Mouse (Mus musculus) mature B cell (primary cell): ENCODE measurements around the gene Apmap.

ENCODE experiments used
- in situ Hi-C: fragments of 300-500 bp; cut with MboI; formaldehyde crosslinking; loops from 2 replicates; pipeline ENCODE4 v1.14.3; 2019

The Apmap gene

GRCm38 (mm10) chr2:150608087-150608799 lies at the start of gene Apmap:
Gene Apmap, minus strand, starts transcription at chr2:150608567.
- in situ Hi-C loops = loop anchor here (5.0 kb wide), 1 partner anchor 139 kb away; the partner anchor contains the start of gene Entpd6

DNA sequence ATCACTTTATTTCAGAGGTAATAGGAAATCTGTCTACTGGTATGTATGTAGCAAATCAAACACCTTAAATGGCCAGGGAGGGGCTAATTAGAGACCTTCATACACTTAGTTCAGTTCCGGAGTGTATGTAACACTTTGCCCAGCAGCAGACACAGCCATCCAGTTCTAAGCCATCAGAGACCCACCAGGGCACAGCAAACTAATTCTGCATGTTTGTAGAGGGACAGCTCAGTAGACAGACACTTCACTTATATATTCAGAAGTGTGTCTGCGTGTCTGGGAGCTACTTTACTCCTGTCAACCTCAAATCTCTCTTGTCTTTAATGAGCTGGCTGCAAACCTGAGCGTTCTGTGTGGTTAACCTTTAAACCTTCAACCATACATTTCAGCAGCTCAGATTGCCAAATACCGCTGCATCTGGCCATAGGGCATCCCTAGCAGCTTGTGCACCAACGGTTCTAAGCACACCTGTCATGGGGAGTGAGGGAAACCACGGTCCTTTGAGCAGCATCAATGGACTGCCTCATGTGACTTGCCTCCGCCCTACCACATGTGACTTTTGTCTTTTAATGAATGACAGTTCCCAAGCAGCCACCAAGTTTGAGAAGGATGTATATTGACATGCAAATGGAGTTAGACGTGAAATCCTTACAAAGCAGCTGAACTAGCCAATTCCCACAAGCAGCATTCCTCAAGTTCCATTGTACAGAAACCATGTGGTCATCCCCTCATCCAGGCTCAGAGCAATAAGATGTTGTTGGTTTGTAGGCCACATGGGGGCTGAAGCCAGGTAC lies 48.8 kb upstream of the Apmap start:
- in situ Hi-C loops = no loop called here

- in situ Hi-C loops = no loop called here
These were observed 47.7 kb upstream of the Apmap start for GRCm38 (mm10) chr2:150656112-150656511.

DNA sequence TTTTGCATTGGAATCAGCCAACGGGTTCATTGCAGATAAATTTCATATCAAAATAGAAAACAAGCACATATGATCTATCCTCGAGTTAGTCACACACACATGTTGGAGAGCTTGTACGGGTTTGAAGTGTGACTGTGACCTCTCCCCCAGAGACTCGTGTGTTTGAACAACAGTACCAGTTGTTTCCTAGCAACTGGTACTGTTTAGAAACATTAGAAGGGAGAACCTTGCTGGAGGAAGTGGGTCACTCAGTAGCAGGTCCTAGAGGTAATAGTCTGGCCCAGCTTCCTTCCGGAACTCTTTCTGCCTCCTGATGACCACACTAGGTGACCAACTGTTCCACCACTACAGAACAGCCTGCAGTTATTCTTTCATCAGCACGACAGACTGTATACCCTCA lies 46.9 kb upstream of the Apmap start:
- in situ Hi-C loops = no loop called here

DNA sequence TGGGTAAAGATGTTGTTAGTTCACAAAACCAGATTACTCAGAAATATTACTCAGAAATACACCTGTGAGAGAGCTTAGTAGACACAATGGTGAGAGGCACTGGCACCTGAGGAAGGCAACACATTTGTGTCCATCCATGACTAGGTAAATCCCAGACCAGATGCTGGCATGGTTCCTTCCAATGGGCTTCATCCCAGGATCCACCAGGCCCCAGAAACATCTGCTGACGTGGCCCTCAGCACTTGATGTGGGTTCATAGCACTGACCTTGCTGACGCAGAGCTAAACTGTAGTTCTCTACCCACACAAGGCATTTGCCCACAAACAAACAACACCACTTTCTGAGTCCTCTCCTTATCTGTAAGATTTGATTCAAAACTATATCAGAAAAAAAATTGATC lies 46.4 kb upstream of the Apmap start:
- in situ Hi-C loops = no loop called here

DNA sequence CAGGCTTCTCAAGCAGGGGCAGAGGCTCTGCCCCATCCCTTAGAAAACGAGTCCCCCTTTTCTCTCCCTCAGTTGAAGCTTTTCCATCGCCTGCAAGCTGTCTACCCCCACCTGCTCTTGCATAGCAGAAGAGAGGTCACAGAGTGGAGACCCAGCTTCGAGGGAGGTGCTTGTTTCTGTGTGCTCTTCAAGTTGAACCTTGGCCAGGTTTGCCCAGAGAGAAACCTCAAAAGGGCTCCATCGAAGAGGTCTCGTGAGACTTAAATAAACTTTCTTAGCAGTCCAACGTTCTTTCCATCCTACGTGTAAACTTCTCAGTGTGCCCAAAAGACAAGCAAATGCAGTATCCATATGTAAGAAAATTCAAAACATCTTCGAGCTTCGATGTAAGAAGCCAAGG lies 43.0 kb upstream of the Apmap start:
- in situ Hi-C loops = no loop called here

DNA sequence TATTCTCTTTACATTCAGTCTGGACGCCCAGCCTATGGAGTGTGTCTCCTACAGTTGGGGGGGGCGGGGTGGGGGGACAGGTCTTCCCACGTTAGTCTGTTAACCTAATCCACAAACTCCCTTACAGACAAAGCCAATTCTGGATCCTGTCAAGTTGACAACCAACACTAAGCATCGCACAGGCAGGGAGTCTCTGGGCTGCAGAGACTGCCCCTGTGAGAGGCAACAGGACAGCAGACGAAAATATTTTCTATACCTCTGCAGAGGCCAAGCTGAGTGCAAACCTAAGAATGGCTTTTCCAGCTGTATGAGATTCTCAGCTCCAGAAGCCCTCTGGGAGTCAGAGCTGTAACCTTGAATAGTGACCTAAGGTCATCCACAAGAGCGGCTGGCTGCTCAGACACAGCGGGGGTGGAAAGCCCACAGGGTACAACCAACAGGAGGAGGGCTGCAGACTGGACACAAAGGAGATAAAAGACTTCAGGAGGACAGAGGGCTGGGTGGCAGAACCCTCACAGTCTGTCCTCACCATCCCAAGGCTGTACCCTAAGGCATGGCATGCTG lies 42.2 kb upstream of the Apmap start:
- in situ Hi-C loops = no loop called here

- in situ Hi-C loops = no loop called here
These were observed 40.0 kb upstream of the Apmap start for GRCm38 (mm10) chr2:150648300-150648895.

GRCm38 (mm10) chr2:150647681-150648299 lies 39.4 kb upstream of the Apmap start:
- in situ Hi-C loops = no loop called here

- in situ Hi-C loops = no loop called here
These were observed 38.2 kb upstream of the Apmap start for GRCm38 (mm10) chr2:150646411-150647121.

DNA sequence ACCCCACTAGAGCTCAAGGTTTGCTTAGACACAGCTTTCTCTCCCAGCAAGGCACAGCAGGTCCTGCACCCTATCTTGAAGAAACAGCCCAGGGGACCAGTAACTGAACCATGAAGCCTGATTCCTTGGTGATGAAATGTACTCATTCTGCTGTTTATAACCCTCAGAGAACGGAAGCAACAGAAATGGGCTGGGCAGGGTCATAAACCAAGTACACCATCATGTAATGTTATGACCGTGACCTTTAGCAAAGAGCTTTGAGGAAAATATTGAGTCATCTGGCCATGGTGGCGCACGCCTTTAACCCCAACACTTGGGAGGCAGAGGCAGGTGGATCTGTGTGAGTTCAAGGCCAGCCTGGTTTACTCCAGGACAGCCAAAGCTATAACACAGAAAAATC lies 36.9 kb upstream of the Apmap start:
- in situ Hi-C loops = no loop called here

DNA sequence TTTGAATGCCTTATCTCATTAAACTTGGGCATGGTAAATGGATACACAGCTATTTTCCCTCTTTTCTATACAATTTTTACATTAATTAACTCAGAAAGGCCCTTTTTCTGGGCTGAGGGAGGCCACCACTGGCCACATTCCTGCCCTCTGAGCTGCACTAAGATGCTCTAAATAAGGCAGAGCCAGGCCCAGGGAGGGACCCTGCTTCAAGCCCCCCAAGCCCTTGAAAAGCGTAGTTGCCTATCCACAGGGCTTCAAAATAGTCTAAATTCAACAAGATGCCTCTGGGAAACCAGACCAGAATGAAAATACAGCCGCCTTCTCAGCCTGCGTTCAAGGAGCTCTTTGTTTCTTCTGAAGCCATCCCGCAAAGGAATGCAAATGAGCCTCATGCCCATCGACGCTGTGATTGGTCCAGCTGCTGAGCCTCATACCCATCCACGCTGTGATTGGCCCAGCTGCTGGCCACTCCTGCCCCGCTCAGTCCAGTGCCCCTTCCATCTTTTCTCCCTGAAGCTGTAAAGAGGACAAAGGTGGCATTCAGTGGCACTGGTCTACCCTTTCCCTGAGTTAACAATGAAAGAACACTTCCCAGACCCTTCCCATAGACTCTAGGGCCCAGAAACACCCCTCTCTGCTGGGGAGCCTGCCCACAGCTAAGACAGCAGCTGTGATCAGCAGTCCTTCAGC lies 35.5 kb upstream of the Apmap start:
- in situ Hi-C loops = no loop called here

- in situ Hi-C loops = no loop called here
These were observed 34.8 kb upstream of the Apmap start for GRCm38 (mm10) chr2:150643166-150643565.

GRCm38 (mm10) chr2:150638370-150638733 lies 30.0 kb upstream of the Apmap start:
- in situ Hi-C loops = no loop called here

DNA sequence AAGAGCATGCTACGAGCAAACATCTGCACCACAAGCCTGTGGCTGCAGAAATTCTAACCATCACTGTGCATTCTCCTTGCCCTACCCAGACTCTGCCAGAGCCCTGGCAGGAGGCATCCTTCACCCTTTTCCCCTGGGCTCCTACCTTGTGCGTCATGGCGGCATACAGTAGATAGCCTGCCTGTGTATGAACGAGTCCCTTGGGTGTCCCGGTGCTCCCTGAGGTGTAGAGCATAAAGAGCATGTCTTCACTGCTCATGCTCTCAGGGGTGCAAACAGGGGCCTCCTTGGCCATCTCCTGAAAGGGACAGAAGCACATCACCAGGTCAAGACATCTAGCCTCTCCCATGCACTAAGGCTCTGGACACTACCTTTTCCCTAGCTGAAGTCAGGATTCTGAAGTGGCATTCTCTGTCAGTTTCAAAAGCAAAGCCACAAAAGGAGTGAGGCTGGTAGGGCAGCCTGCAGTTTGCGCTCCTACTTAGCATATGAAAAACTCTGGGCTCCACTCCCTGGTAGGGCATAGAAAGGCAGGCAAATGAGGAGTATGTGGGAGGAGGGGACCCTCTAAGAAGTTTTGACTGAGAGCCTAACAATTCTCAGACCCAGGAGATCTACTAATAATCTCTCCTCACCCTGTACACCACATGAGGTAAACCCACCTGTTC lies 29.5 kb upstream of the Apmap start:
- in situ Hi-C loops = no loop called here

GRCm38 (mm10) chr2:150635877-150636446 lies 27.6 kb upstream of the Apmap start:
- in situ Hi-C loops = no loop called here

GRCm38 (mm10) chr2:150629255-150629654 lies 20.9 kb upstream of the Apmap start:
- in situ Hi-C loops = no loop called here

- in situ Hi-C loops = no loop called here
These were observed 18.8 kb upstream of the Apmap start for GRCm38 (mm10) chr2:150627140-150627539.

DNA sequence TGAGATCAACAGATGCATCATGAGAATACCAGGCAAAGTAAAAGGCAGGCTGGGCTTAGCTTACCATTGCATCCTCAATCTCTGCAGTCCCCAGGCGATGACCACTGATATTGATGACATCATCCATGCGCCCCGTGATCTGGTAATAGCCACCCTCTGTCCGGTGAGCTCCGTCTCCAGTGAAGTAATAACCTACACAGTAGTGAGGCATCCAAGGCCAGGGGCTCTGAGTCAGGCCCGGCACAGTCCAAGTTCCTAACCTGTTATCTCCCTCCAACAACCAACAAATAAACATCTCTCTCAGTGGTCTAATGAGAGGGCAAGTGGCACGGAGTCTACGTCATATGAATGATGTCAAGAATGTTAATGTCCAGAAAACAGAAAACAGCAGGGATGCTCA lies 16.6 kb upstream of the Apmap start:
- in situ Hi-C loops = no loop called here

DNA sequence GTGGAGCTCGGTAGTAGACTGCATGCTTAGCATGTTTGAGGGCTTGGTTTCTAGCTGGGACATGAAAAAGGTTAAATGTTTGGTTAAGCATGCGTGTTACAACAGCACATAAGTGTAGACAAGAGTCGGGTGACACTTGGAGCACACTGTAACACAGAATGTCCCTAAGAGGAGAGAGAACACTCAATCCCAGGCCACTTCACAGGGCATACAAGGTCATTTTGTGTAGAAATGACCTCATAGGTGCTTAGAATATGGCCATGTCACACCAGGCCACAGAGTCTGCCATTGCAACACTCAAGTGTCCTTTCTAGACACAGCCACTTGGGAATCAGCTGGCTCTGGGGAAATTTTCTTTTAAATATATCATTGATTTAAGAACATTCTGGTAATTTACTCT lies 15.6 kb upstream of the Apmap start:
- in situ Hi-C loops = no loop called here
